Mouse (Mus musculus) kidney, adult 2 months (tissue): ENCODE results near the gene Gtf2h5.

ENCODE experiments used
- CTCF ChIP-seq: fragments of 200-500 bp; conservative IDR thresholded peaks from 2 replicates; pipeline ENCODE4 v1.5.1; 2011; ENCODE audit warnings: low read depth, mild to moderate bottlenecking, control low read depth, low read length, moderate library complexity, mixed read lengths; ENCODE audit not compliant: insufficient read depth, insufficient read length
- POLR2A ChIP-seq: fragments of 200-500 bp; IDR thresholded peaks from one replicate; pipeline ENCODE4 v1.6.1; 2011; ENCODE audit warnings: low read depth, low read length, control low read depth

DNA sequence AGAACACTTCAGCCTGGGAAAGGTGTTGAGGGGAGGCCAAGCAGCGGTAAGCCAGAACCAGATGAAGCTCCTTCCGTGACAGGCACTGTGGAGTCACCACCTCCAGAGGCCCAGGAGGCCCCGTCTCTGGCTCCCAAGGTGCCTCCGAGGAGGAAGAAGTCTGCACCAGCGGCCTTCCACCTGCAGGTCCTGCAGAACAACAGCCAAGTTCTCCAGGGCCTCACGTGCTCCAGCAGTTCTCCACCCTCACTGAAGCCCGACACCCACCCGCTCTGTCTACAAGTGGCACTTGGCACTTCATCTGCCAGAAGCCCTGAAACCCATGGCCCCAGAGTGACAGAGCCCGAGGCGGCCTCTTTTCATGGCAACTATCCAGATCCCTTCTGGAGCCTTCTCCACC, 42.1 kb upstream of the Gtf2h5 start:
- TF ChIP-seq POLR2A = no peak
- no peak for TF ChIP-seq CTCF
